Mouse (Mus musculus): Measurements from ENCODE around the gene Rhoq. TPM values are rescaled to one million over a fixed set of nuclear protein-coding genes. Genes with fewer than 3 reads are reported as not detected.

Gene Rhoq
- total RNA-seq (2023; ENCODE audit: inconsistent age) = 53.2 to 69.4 TPM (median 62.3 TPM) in 4 replicates

GRCm38 (mm10) chr17:86962894-86963585, at the start of gene Rhoq:
TSS of gene Rhoq (plus strand) at chr17:86963082.

GRCm38 (mm10) chr17:86917048-86917447, 45.8 kb upstream of the Rhoq start, which contains the start of gene Tmem247:
TSS of gene Tmem247 (plus strand) at chr17:86917348.

DNA sequence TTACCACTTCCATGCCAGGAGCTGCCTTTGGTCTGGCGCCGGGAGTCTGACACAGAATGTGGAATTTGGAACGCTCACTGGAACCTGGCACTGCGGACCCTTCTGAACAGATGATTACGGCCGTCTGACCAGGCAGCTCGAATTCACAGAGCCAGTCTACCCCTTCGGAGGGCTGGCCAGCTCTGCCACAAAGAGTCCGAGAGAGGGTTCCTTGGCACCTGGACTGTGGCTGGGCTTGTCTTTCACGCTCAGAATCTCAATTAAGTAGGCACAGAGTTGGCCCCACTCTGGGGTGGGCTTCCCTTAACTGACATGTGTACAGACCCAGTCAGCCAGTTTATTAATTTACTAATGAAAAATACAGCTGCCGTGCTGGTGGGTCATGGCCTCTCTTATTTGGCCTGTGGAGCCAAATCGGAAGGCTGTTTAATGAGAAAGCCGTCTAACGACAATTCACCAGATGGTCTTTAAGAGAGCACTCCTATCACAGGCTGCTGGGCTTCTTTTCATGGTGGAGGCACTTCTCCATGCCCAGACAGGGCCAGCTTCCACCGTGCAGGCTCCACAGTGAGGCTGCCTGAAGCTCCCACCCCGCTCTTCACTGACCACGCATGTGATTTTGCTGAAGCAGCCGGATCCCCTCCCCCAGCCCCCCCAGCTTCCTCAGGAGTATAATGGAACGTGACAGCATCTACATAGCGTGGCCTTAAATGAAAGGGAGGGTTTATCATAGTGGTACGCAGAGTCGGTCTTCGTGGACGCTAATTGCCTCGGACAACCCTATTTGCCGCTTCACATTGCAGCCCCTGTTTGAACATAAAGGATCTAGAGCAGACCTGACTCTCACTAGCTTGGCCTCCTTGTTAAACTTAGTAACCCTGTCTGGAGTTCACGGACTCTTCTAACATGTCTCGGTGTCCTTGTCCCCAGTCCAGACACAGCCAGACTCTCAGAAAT, 14.8 kb upstream of the Rhoq start, which contains the start of gene Atp6v1e2:
TSS of gene Atp6v1e2 (minus strand) at position 58 of the 957 bp plus-strand sequence.

DNA sequence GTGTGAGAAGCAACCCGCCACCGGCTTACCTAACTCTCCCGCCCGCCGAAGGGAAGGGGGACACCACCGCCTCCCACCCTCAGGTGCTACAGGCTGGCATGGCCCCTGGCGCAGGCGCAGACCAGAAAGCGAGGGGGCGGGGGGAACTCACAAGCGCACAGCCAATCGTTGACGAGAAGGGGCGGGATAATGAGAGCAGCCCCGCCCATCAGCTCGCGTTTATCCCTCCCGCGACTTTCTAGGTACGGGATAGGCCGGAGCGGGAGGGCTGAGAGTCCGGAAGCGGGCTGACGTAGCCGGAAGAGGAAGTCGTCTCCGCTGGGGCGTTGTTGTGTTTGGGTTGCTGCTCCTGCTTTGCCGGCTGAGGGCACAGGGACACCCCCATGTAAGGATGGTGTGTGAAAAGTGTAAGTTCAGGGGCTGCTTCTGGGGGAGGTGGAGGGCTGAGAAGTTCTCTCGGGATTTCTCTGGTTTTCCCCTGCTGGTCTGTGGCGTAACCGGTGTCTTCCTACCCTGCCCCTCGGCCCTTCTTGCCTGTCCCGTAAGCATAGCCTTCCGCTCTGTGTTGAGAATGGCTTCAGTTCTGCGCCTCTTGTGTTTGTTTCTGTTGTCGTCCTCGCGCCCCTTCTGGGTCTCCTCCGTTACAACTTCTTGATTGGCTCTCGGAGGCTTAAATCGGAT, 62.5 kb downstream of the Rhoq start, which contains the start of the genes Pigf and Cript:
TSS of gene Pigf (minus strand) at position 138 of the 681 bp plus-strand sequence.
TSS of gene Cript (plus strand) at position 282 of the 681 bp plus-strand sequence.

Other genes with a start within 250 kb of the Rhoq start
- gene Epas1, start 209.4 kb upstream of the Rhoq start, total RNA-seq (2023; ENCODE audit: inconsistent age) = 0.10 to 0.67 TPM (median 0.44 TPM) in 4 replicates
- gene Tmem247, start 45.7 kb upstream of the Rhoq start, total RNA-seq (2023; ENCODE audit: inconsistent age) = not detected in 4 replicates
- gene Atp6v1e2, start 15.2 kb upstream of the Rhoq start, total RNA-seq (2023; ENCODE audit: inconsistent age) = not detected in 4 replicates
- gene Pigf, start 62.3 kb downstream of the Rhoq start, total RNA-seq (2023; ENCODE audit: inconsistent age) = 14.0 to 18.1 TPM (median 15.1 TPM) in 4 replicates
- gene Cript, start 62.5 kb downstream of the Rhoq start, total RNA-seq (2023; ENCODE audit: inconsistent age) = 49.1 to 60.2 TPM (median 57.6 TPM) in 4 replicates
- 37.6 to 42.1 TPM (median 41.3 TPM) in 4 replicates for gene Socs5, start 144.6 kb downstream of the Rhoq start, total RNA-seq (2023; ENCODE audit: inconsistent age)